Mouse (Mus musculus): ENCODE measurements around the gene Ankra2.

GRCm38 (mm10) chr13:98315124-98315523 lies 52.2 kb downstream of the Ankra2 start:
- no peak for TF ChIP-seq CTCF (IDR thresholded peaks at IDR 0.05)
- TF ChIP-seq POLR2A (IDR thresholded peaks at IDR 0.05; ENCODE audit: insufficient read depth, low read depth, low read length) = no peak
- no peak for TF ChIP-seq EP300 (IDR thresholded peaks at IDR 0.05; ENCODE audit: insufficient read depth, low read depth, low read length)
